Mouse (Mus musculus): ENCODE results near the gene Apex1. TPM values are rescaled to one million over a fixed set of nuclear protein-coding genes. Genes with fewer than 3 reads are reported as not detected.
"Not testable (repeated sequence)": the region's sequence is repeated elsewhere in the genome, so short reads cannot be mapped to it uniquely, and the experiment has no call there.

Apex1 gene
- total and polyA plus RNA-seq, 3 experiments: 129 to 155 TPM; not detected in 1

- DNase-seq (ENCODE audit: low read depth, low spot score): no peak
- H3K4me1 ChIP-seq (ENCODE audit: control insufficient read depth in 1 of 2, insufficient read depth in 2 of 2, low read length in 2 of 2): peaks cover 0 to 6% of the 10 kb centered on the region in 2 experiments; a peak in 2 of 4 replicates
- no peaks in the 10 kb centered on the region for H3K79me2 ChIP-seq (ENCODE audit: control insufficient read depth, insufficient read depth, low read length, poor library complexity)
- TF ChIP-seq MYC (IDR thresholded peaks at IDR 0.05; ENCODE audit: low read depth, low read length) (no peak), ZC3H11A (IDR thresholded peaks at IDR 0.05; ENCODE audit: low read depth, low read length) (no peak), BHLHE40 (IDR thresholded peaks at IDR 0.05; ENCODE audit: borderline replicate concordance, low read depth, low read length) (no peak), TBP (IDR thresholded peaks at IDR 0.05; ENCODE audit: low read depth, low read length) (no peak), UBTF (IDR thresholded peaks at IDR 0.05; ENCODE audit: borderline replicate concordance, insufficient read depth, low read depth, low read length) (no peak), E2F4 (IDR thresholded peaks at IDR 0.05; ENCODE audit: borderline replicate concordance, low read depth, low read length) (no peak), RAD21 (IDR thresholded peaks at IDR 0.05; ENCODE audit: low read depth, low read length) (no peak), MEF2A (IDR thresholded peaks at IDR 0.05; ENCODE audit: extremely low read depth, insufficient replicate concordance, low read depth, low read length, poor library complexity, severe bottlenecking) (no peak), MYB (IDR thresholded peaks at IDR 0.05; ENCODE audit: low read depth, low read length) (no peak), NRF1 (IDR thresholded peaks at IDR 0.05; ENCODE audit: insufficient read depth, low read depth, low read length, poor library complexity, severe bottlenecking) (no peak)
- no peak overlapping the region for H3K9ac ChIP-seq (ENCODE audit: control insufficient read depth, low read depth, low read length, poor library complexity, severe bottlenecking)
- H3K27ac ChIP-seq (ENCODE audit: control insufficient read depth, low read depth, low read length): no peak overlapping the region
- no peaks in the 10 kb centered on the region; a peak in 2 of 4 replicates for H3K27me3 ChIP-seq (ENCODE audit: control insufficient read depth in 1 of 2, insufficient read depth in 2 of 2, low read length in 2 of 2)
- H3K4me3 ChIP-seq (ENCODE audit: control insufficient read depth in 1 of 2, insufficient read depth in 1 of 2, low read depth in 2 of 2, low read length in 2 of 2): no peak overlapping the region
- H3K9me3 ChIP-seq (replicated peaks; ENCODE audit: insufficient read depth, low read length): no peaks in the 10 kb centered on the region
- H3K36me3 ChIP-seq (ENCODE audit: control insufficient read depth in 1 of 2, insufficient read depth in 2 of 2, low read length in 2 of 2): no peaks in the 10 kb centered on the region
These were observed 27.9 kb upstream of the Apex1 start for GRCm38 (mm10) chr14:50896747-50897373.

- TF ChIP-seq POLR2AphosphoS5 (IDR thresholded peaks at IDR 0.05; ENCODE audit: borderline replicate concordance, low read depth, low read length): no peak
- no peak for TF ChIP-seq MEF2A (IDR thresholded peaks at IDR 0.05; ENCODE audit: extremely low read depth, insufficient replicate concordance, low read depth, low read length, poor library complexity, severe bottlenecking)
- TF ChIP-seq RAD21 (IDR thresholded peaks at IDR 0.05; ENCODE audit: low read depth, low read length): no peak
- TF ChIP-seq MAZ (IDR thresholded peaks at IDR 0.05; ENCODE audit: low read depth, low read length): no peak
- TF ChIP-seq NELFE (IDR thresholded peaks at IDR 0.05; ENCODE audit: low read depth, low read length): no peak
- TF ChIP-seq ZC3H11A (IDR thresholded peaks at IDR 0.05; ENCODE audit: low read depth, low read length): no peak
- TF ChIP-seq USF1 (IDR thresholded peaks at IDR 0.05; ENCODE audit: low read depth, low read length): no peak
- no peak for TF ChIP-seq MXI1 (IDR thresholded peaks at IDR 0.05; ENCODE audit: low read depth, low read length)
- Histone ChIP-seq H3K27me3 (ENCODE audit: control insufficient read depth in 1 of 2, insufficient read depth in 2 of 2, low read length in 2 of 2) (no peaks in the 10 kb centered on the region; a peak in 2 of 4 replicates), H3K36me3 (ENCODE audit: control insufficient read depth in 1 of 2, insufficient read depth in 2 of 2, low read length in 2 of 2) (no peaks in the 10 kb centered on the region), H3K9ac (ENCODE audit: control insufficient read depth, low read depth, low read length, poor library complexity, severe bottlenecking) (no peak within 1 kb of the TSS), H3K4me1 (ENCODE audit: control insufficient read depth in 1 of 2, insufficient read depth in 2 of 2, low read length in 2 of 2) (peaks cover 0 to 6% of the 10 kb centered on the region in 2 experiments; a peak in 2 of 4 replicates), H3K27ac (ENCODE audit: control insufficient read depth, low read depth, low read length) (no peak within 1 kb of the TSS), H3K9me3 (replicated peaks; ENCODE audit: insufficient read depth, low read length) (no peaks in the 10 kb centered on the region), H3K79me2 (ENCODE audit: control insufficient read depth, insufficient read depth, low read length, poor library complexity) (no peaks in the 10 kb centered on the region), H3K4me3 (ENCODE audit: control insufficient read depth in 1 of 2, insufficient read depth in 1 of 2, low read depth in 2 of 2, low read length in 2 of 2) (no peak within 1 kb of the TSS)
- no peak for DNase-seq (ENCODE audit: low read depth, low spot score)
These were observed 27.4 kb upstream of the Apex1 start, which contains the start of gene Klhl33 for GRCm38 (mm10) chr14:50897374-50897765. TSS of gene Klhl33 (minus strand) at chr14:50897507.

- H3K4me1 ChIP-seq (ENCODE audit: control insufficient read depth in 1 of 2, insufficient read depth in 2 of 2, low read length in 2 of 2); H3K27me3 ChIP-seq (ENCODE audit: control insufficient read depth in 1 of 2, insufficient read depth in 2 of 2, low read length in 2 of 2); H3K36me3 ChIP-seq (ENCODE audit: control insufficient read depth in 1 of 2, insufficient read depth in 2 of 2, low read length in 2 of 2); H3K9me3 ChIP-seq (replicated peaks; ENCODE audit: insufficient read depth, low read length); H3K79me2 ChIP-seq (ENCODE audit: control insufficient read depth, insufficient read depth, low read length, poor library complexity); H3K4me3 ChIP-seq (ENCODE audit: control insufficient read depth in 1 of 2, insufficient read depth in 1 of 2, low read depth in 2 of 2, low read length in 2 of 2); H3K27ac ChIP-seq (ENCODE audit: control insufficient read depth, low read depth, low read length); H3K9ac ChIP-seq (ENCODE audit: control insufficient read depth, low read depth, low read length, poor library complexity, severe bottlenecking): not testable (repeated sequence)
- peak; percentile 12 for DNase-seq (ENCODE audit: low read depth, low spot score)
These were observed 26.8 kb upstream of the Apex1 start for GRCm38 (mm10) chr14:50897992-50898391.
